Mouse (Mus musculus) forebrain, embryonic 12.5 days (tissue): ENCODE data around the gene Tekt5. TPM values are rescaled to one million over a fixed set of nuclear protein-coding genes. Genes with fewer than 3 reads are reported as not detected.
A peak's percentile ranks its signal among the peaks of the same experiment; 100 is the strongest.

Experiments
- ATAC-seq: fragments of 200-750 bp; cut with Nextera tagmentation; 2 replicates; pipeline ENCODE4 v1.8.0; 2017; ENCODE audit warnings: moderate TSS enrichment; ENCODE audit not compliant: low FRiP score
- H3K27ac ChIP-seq: fragments of 300-500 bp; sonication (generic); 2 replicates; pipeline ENCODE4 v1.5.1; 2016; ENCODE audit warnings: mild to moderate bottlenecking
- H3K27me3 ChIP-seq: fragments of 300-500 bp; sonication (generic); 2 replicates; pipeline ENCODE4 v1.6.1; 2016; ENCODE audit warnings: mild to moderate bottlenecking
- H3K36me3 ChIP-seq: fragments of 300-500 bp; sonication (generic); replicated peaks from 2 replicates; pipeline ENCODE4 v1.6.1; 2016; ENCODE audit warnings: mild to moderate bottlenecking
- H3K4me1 ChIP-seq: fragments of 300-500 bp; sonication (generic); 2 replicates; pipeline ENCODE4 v1.6.1; 2016
- H3K4me2 ChIP-seq: fragments of 300-500 bp; sonication (generic); 2 replicates; pipeline ENCODE4 v1.6.1; 2016; ENCODE audit warnings: mild to moderate bottlenecking, moderate library complexity
- H3K4me3 ChIP-seq: fragments of 300-500 bp; sonication (generic); replicated peaks from 2 replicates; pipeline ENCODE4 v1.5.1; 2016; ENCODE audit warnings: mild to moderate bottlenecking
- H3K9ac ChIP-seq: fragments of 300-500 bp; sonication (generic); 2 replicates; pipeline ENCODE4 v1.6.1; 2016; ENCODE audit warnings: mild to moderate bottlenecking
- H3K9me3 ChIP-seq: fragments of 300-500 bp; sonication (generic); 2 replicates; pipeline ENCODE4 v1.6.1; 2016
- WGBS: fragments of 180-500 bp; shearing (Covaris S2); methylation state at CpG from one replicate; pipeline ENCODE4 v1.1.7; 2016; 5-methylcytosine and 5-hydroxymethylcytosine counted together
- polyA plus RNA-seq: library from polyadenylated mRNA; unstranded; fragments of >200 nt; fragmentation: Nextera tagmentation; extraction: Ambion mirVana; gene quantifications from 2 replicates; pipeline ENCODE4 v1.2.1, GENCODE M21; 2016

Gene Tekt5
- polyA plus RNA-seq, 1 experiment from 2014 or later: 0.14 TPM

DNA sequence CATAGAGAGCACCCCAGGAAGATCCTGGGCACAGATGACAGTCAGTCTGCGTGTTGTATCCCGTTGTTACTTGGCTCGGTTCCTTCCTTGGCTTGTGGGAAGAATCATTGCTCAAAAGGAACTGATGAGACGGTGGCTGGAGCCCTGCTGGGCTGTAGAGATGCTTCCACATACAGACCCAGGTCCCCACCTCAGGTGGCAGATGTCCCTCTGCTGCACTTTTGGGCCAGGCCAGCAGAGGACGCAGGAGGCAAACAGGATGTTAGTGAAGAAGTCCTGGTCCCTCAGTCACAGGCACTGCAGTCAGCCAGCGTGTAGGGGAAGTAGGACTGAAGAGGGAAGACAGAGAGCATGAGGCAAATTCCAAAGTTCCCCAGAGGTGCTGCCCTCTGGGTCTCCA is 20.7 kb upstream of the Tekt5 start:
- Histone ChIP-seq H3K4me1 (peaks cover 9% of the 10 kb centered on the region), H3K9ac (no peak overlapping the region), H3K4me2 (no peak overlapping the region), H3K27ac (no peak overlapping the region), H3K36me3 (peaks cover 73% of the 10 kb centered on the region), H3K4me3 (no peak overlapping the region), H3K9me3 (0 out of 2 replicates have a peak, but pooled peaks cover 5% of the 10 kb centered on the region), H3K27me3 (no peaks in the 10 kb centered on the region)
- WGBS: 74% methylated on average over 6 of the region's 6 CpGs
- ATAC-seq: no peak

DNA sequence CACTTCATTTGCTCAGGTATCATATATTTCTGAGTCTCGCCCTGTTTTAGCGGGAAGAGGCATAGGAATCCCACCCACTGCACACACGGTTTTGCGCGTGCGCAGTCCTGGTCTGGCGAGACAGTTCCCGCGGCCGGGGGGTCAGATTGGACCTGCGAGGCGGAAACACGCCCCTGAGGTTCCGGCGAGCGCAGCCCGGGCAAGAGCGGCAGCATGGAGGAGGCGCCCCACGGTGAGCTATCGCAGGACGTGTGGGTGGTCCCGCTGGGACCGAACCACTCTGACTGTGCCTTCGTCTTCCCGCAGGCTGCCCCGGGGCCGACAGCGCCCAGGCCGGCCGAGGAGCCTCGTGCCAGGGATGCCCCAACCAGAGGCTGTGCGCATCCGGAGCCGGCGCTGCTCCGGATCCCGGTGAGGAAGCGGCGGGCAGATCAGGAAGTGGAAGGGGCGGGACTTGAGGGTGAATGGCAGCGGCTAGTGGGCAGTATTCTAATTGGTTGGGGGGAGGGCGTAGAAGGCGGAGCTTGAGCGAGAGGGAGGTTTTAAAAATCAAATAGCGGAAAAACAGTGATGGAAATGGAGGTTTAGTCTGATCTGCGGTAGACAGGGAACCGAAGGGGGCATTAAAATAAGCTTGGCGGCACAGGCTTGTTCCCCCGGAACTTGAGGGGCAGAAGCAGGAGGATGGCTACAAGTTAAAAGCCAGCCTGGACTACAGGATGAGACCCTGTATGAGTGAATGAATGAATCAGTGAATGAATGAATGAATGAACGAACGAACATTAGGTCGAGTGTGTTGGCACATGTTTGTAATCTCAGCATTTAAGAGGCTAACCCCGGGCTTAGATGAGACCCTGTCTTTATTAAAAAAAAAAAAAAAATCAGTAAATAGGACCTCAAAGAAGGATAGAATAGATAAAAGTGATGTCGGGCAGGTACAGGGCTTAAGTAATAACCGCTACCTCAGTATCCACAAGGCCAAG is 16.8 kb upstream of the Tekt5 start, which contains the start of gene Nubp1:
Gene Nubp1 (plus strand): TSS at position 185 of the 983 bp plus-strand sequence.
- Histone ChIP-seq H3K4me3 (peak within 1 kb of the TSS; percentile 58), H3K9me3 (0 out of 2 replicates have a peak, but pooled peaks cover 4% of the 10 kb centered on the region), H3K4me1 (peaks cover 9% of the 10 kb centered on the region), H3K27ac (peak within 1 kb of the TSS; percentile 94), H3K36me3 (peaks cover 36% of the 10 kb centered on the region), H3K9ac (peak within 1 kb of the TSS; percentile 66), H3K27me3 (0 out of 2 replicates have a peak, but pooled peaks cover 3% of the 10 kb centered on the region), H3K4me2 (peak within 1 kb of the TSS; percentile 60)
- 3% methylated on average over 56 of the region's 56 CpGs for WGBS
- peak; percentile 96 for ATAC-seq

DNA sequence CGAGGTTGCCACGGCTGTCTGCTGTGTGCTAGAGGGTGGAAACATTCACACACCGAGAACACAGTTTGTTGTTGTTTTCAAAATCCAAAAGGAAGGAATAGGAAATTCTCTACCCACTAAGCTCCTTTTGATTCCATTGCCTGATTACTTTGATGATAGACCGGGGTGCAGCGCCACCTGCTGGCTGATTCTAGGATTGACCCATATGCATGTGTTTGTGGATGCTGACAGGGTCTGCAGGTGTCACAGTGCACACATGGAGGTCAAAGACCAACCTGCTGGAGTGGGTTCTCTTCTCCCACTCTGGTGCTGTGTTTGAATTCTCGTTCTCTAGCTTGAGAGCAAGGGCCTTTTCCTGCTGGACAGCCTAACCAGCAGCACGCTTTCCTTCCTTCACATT is 3.9 kb upstream of the Tekt5 start:
- 35% methylated on average over 7 of the region's 7 CpGs for WGBS
- 0 out of 2 replicates have a peak, but pooled peaks have one; percentile 30 for ATAC-seq
- H3K27me3 ChIP-seq: peaks cover 19% of the 10 kb centered on the region

DNA sequence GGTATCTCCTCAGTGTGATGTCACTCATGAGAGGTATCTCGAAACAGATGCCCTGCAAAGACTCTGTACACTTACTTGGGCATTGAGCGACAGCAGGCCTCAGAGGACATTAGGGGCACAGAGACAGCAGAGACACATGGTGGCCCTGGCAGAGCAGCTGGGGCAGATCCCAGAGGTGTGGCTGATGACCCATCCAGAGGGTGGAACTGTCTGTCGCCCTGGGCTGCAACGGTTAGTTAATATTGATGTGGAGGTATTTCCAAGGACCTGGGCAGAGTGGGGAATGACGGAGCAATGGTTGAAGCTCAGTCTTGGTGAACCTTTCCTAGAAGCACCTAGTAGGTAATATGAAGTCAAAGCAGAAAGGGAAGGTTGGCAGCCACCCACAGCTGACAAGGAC is 3.5 kb upstream of the Tekt5 start:
- Histone ChIP-seq H3K27ac (no peak overlapping the region), H3K4me1 (peaks cover 6% of the 10 kb centered on the region; the same call in 1 of the 2 replicates), H3K4me2 (no peak overlapping the region), H3K27me3 (peaks cover 22% of the 10 kb centered on the region), H3K36me3 (no peaks in the 10 kb centered on the region), H3K4me3 (no peak overlapping the region), H3K9ac (no peak overlapping the region), H3K9me3 (no peaks in the 10 kb centered on the region)
- 67% methylated on average over 5 of the region's 5 CpGs for WGBS
- no peak for ATAC-seq

More for the DNA sequence above, 3.9 kb upstream of the Tekt5 start:
- no peak overlapping the region for H3K4me2 ChIP-seq
- peaks cover 6% of the 10 kb centered on the region; the same call in 1 of the 2 replicates for H3K4me1 ChIP-seq
- H3K9ac ChIP-seq: no peak overlapping the region
- no peak overlapping the region for H3K4me3 ChIP-seq
- no peaks in the 10 kb centered on the region for H3K36me3 ChIP-seq
- no peaks in the 10 kb centered on the region for H3K9me3 ChIP-seq
- H3K27ac ChIP-seq: no peak overlapping the region

DNA sequence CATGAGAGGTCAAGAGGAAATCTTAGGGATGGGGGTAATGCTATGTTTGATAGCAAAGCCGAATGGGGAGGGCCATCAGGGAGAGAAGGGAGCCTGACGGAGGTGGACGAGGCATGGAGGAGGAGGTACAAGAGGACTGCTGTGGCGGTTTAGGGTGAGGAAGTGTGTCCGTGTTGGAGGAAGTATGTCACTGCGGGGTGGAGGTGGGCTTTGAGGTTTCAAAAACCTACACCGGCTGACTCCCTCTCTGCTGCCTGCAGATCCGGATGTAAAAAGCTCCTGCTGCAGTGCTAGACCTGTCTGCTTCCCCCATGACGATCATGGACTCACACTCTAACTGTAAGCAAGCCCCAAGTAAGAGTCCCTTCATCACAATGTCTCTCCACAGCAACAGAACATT is 2.7 kb downstream of the Tekt5 start:
- Histone ChIP-seq H3K4me1 (peaks cover 6% of the 10 kb centered on the region; the same call in 1 of the 2 replicates), H3K9ac (no peak overlapping the region), H3K27ac (no peak overlapping the region), H3K4me2 (no peak overlapping the region), H3K36me3 (no peaks in the 10 kb centered on the region), H3K27me3 (peaks cover 22% of the 10 kb centered on the region), H3K4me3 (no peak overlapping the region), H3K9me3 (no peaks in the 10 kb centered on the region)
- ATAC-seq: no peak
- WGBS: 83% methylated on average over 9 of the region's 9 CpGs

DNA sequence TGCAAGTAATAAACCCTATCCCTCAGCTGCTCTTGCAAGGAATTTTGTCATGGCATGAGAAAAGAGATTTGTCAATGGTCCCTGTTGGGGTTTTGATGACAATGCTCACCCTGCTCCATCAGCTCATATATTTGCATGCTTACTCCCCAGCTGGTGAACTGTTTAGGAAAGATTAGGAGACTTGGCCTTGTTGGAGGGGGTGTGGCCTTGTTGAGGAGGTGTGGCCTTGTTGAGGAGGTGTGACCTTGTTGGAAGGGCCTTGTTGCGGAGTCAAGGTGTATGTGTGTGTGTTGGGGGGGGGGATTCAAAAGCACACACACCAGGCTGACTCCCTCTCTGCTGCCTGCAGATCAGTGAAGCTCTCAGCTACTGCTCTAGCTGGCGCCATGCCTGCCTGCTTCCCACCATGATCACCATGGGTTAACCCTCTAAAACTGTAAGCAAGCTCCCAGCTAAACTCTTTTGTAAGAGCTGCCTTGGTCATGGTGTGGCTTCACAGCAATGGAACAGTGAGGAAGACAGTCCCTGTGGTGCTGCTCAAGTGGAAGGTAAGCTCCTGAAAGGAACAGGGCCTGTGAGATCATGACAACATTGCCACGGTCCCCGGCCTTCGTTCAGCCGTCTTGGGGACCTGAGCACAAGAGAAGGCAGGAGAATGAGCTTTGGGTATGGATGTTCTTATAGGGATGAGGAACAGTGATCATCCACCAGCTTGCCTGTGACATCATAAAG is 6.5 kb downstream of the Tekt5 start:
- Histone ChIP-seq H3K4me2 (no peak overlapping the region), H3K36me3 (no peaks in the 10 kb centered on the region), H3K9ac (no peak overlapping the region), H3K9me3 (no peaks in the 10 kb centered on the region), H3K4me1 (no peaks in the 10 kb centered on the region), H3K27ac (no peak overlapping the region), H3K4me3 (no peak overlapping the region), H3K27me3 (0 out of 2 replicates have a peak, but pooled peaks cover 4% of the 10 kb centered on the region)
- ATAC-seq: no peak
- WGBS: 93% methylated on average over 6 of the region's 6 CpGs

DNA sequence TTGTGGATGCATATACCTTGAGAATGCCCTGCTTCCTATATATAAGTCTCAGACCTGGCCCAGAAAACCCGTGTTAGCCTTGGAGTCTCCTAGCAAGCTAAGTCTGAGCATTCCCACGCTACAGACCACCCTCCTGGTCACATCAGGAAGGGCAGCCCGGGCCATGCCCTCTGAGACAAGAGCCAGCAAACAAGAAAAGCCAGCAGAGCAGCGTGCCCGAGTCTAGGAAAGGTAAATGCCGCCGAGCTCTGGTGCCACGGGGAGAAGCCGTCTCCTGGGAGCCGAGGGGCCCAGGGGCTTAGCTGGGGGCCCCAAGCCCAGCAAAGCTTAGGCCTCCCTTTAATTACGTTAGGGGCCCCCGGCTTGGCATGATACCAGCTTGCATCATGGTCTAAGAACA is 10.0 kb downstream of the Tekt5 start:
- Histone ChIP-seq H3K9ac (no peak overlapping the region), H3K27ac (no peak overlapping the region), H3K36me3 (no peaks in the 10 kb centered on the region), H3K4me3 (no peak overlapping the region), H3K4me1 (no peaks in the 10 kb centered on the region), H3K4me2 (no peak overlapping the region), H3K9me3 (no peaks in the 10 kb centered on the region), H3K27me3 (0 out of 2 replicates have a peak, but pooled peaks cover 4% of the 10 kb centered on the region)
- WGBS: 81% methylated on average over 12 of the region's 12 CpGs
- ATAC-seq: no peak

DNA sequence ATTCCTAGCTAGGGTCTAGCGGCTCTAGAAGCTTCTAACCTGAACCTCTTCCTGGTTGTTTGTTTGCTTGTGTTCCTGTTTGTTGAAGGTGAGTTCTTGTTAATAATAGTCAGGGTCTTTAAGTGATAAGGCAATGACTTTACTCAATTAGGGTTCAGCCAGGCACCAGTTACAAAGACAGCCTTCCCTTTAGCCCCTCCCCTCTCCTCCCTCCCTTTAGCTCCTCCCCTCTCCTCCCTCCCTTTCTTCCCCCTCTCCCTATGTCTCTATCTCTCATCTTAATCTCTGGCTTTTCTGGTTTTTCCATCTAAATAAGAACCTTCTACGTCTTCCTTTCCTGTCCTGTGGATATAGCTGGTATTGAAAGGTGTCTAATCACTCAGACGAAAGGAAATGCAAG is 10.7 kb downstream of the Tekt5 start:
- Histone ChIP-seq H3K4me3 (no peak overlapping the region), H3K27ac (no peak overlapping the region), H3K9ac (no peak overlapping the region), H3K9me3 (no peaks in the 10 kb centered on the region), H3K27me3 (0 out of 2 replicates have a peak, but pooled peaks cover 4% of the 10 kb centered on the region), H3K4me1 (no peaks in the 10 kb centered on the region), H3K4me2 (no peak overlapping the region), H3K36me3 (no peaks in the 10 kb centered on the region)
- 66% methylated on average over 3 of the region's 3 CpGs for WGBS
- ATAC-seq: no peak

DNA sequence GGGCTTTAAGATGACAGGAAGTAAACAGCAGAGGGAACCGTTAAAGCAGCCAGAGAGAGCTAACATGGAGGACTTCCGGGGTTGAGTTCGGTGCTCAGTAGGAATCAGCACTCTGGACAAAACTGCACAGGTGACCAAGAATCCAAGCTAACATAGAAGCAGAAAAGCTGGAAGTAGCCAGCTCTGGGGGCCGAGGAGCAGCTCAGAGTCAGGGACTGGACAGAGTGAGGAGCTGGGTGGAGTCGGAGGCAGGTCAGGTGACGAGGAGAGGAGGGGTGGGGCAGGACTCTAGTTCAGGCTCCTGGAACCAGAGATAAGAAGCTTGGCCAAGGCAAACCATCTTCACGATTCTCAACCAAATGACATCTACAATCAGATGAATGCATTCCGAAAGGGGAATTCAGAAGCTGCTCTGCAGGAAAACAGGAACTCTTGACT is 11.2 kb downstream of the Tekt5 start:
- Histone ChIP-seq H3K27me3 (0 out of 2 replicates have a peak, but pooled peaks cover 4% of the 10 kb centered on the region), H3K4me2 (no peak overlapping the region; the same call in 1 of the 2 replicates), H3K27ac (no peak overlapping the region), H3K4me1 (no peaks in the 10 kb centered on the region), H3K4me3 (no peak overlapping the region), H3K9ac (no peak overlapping the region), H3K9me3 (no peaks in the 10 kb centered on the region), H3K36me3 (no peaks in the 10 kb centered on the region)
- 42% methylated on average over 8 of the region's 8 CpGs for WGBS
- no peak for ATAC-seq

DNA sequence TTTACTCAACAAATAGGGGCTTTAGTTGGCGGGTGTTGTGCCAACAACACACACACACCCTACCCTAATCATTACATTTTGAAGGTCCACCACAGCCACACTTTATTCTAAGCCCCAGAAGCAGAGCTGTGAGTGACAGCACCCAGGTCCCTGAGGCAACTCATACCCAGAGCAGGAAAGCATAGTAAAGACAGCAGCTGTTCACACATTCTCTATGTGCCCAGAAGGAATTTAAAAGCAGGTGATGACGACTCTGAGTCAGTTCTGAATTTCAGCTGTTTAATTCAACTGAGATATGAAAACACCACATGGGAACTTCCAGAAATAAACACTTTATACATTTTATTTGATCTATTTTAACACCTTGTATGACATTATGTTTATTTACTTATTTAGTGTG is 15.8 kb downstream of the Tekt5 start:
- no peaks in the 10 kb centered on the region for H3K27me3 ChIP-seq
- no peak overlapping the region for H3K4me2 ChIP-seq
- WGBS: 66% methylated on average over 2 of the region's 2 CpGs
- no peak for ATAC-seq
- no peaks in the 10 kb centered on the region for H3K36me3 ChIP-seq
- peaks cover 1% of the 10 kb centered on the region for H3K4me1 ChIP-seq
- H3K27ac ChIP-seq: no peak overlapping the region
- no peak overlapping the region for H3K4me3 ChIP-seq
- no peaks in the 10 kb centered on the region for H3K9me3 ChIP-seq
- H3K9ac ChIP-seq: no peak overlapping the region

DNA sequence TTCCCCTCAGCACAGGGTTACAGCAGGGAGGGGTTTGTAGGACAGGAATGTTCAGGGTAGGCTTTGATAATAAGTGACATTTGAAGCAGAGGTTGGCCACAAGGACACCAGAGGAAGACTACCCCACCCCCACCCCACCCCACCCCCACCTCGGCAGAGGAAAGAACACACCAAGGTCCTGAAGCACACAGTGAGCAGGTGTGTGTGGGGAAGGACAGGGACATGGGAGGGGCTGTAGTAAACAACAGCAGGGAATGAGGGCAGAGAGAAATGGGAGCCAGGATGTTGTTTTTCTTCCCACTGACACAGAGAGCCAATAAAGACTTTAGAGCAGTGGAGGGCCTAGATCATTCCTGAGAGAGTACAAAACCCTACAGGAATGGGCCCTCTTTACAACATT is 18.0 kb downstream of the Tekt5 start:
- no peaks in the 10 kb centered on the region for H3K36me3 ChIP-seq
- H3K27me3 ChIP-seq: no peaks in the 10 kb centered on the region
- no peak for ATAC-seq
- no peak overlapping the region; the same call in 1 of the 2 replicates for H3K9ac ChIP-seq
- 61% methylated on average over 1 of the region's 1 CpGs for WGBS
- peaks cover 4% of the 10 kb centered on the region for H3K4me1 ChIP-seq
- no peak overlapping the region for H3K4me2 ChIP-seq
- H3K9me3 ChIP-seq: no peaks in the 10 kb centered on the region
- no peak overlapping the region for H3K27ac ChIP-seq
- H3K4me3 ChIP-seq: no peak overlapping the region
